ENCODE assay signal across 7 mouse cellular contexts in genomic region chr6:97487535-97488081, GRCm38 (mm10).
A peak's percentile ranks its signal among the peaks of the same experiment; 100 is the strongest.
DNase-seq lines count a peak whose midpoint lies in the region; ATAC-seq lines count a peak whose summit lies in the region.

No protein-coding gene starts in this region.

- peaks cover 12% of the 10 kb centered on the region for H3K4me1 ChIP-seq in intestine, embryonic 16.5 days (ENCODE audit: control insufficient read depth, insufficient read depth, low read length)

- 1% methylated on average over 40 of the region's 40 CpGs for WGBS in intestine, embryonic 16.5 days

- H3K4me3 ChIP-seq in intestine, embryonic 16.5 days (ENCODE audit: low read length), result peak overlapping the region; percentile 54

- intact Hi-C loops in left cerebral cortex, postnatal 14 days (cut with DNase I), result no loop called here

- H3K9me3 ChIP-seq in intestine, embryonic 16.5 days (ENCODE audit: control insufficient read depth, low read length), result no peaks in the 10 kb centered on the region

- H3K9ac ChIP-seq in intestine, embryonic 16.5 days (ENCODE audit: low read depth, low read length), result peak overlapping the region; percentile 67

- no peak overlapping the region for H3K27ac ChIP-seq in intestine, embryonic 16.5 days (ENCODE audit: low read length)

- H3K36me3 ChIP-seq in intestine, embryonic 16.5 days (ENCODE audit: control insufficient read depth, insufficient read depth, low read length), result no peaks in the 10 kb centered on the region

- DNase-seq in adrenal gland, postnatal 36 days, result peak; percentile 85 to 88
- peak; percentile 50 to 51 for DNase-seq in left cerebral cortex, postnatal 14 days (ENCODE audit: low spot score in 2 of 2)
- DNase-seq in right cerebral cortex, postnatal 36 days (ENCODE audit: low spot score in 2 of 2), result peak; percentile 30 to 38

- ATAC-seq in common myeloid progenitor, adult 5-6 weeks (replicated peaks; ENCODE audit: low read depth, poor library complexity, severe bottlenecking), result peak; percentile 78
- ATAC-seq in granulocyte monocyte progenitor cell, adult 5-6 weeks (replicated peaks; ENCODE audit: poor library complexity, severe bottlenecking), result peak; percentile 69
- peak; percentile 72 for ATAC-seq in intestine, embryonic 16.5 days
- ATAC-seq in megakaryocyte progenitor cell, adult 5-6 weeks (replicated peaks; ENCODE audit: poor library complexity), result peak; percentile 59

- H3K27me3 ChIP-seq in intestine, embryonic 16.5 days (replicated peaks; ENCODE audit: control insufficient read depth, insufficient read depth, low read length), result peaks cover 3% of the 10 kb centered on the region; the same call in 1 of the 2 replicates

- peak overlapping the region; percentile 97 for H3K4me2 ChIP-seq in intestine, embryonic 16.5 days (ENCODE audit: low read depth, low read length)

Comparison
In these comparisons a context has a peak if more than half of its experiments do, and no peak if none do; other contexts are left out.
1. DNase-seq: peak in every context shown above with its lines; median percentile 86 in adrenal gland, postnatal 36 days; 50 in left cerebral cortex, postnatal 14 days; 34 in right cerebral cortex, postnatal 36 days.